Mouse (Mus musculus) liver, postnatal 0 days (tissue): ENCODE measurements around the gene Mvb12b.

Source experiments
- CTCF ChIP-seq: sonication (generic); IDR thresholded peaks from 2 replicates; pipeline ENCODE4 v1.5.1; 2016; ENCODE audit warnings: antibody characterized with exemption, low read depth
- EP300 ChIP-seq: IDR thresholded peaks from 2 replicates; pipeline ENCODE4 v1.6.1; 2016; ENCODE audit warnings: antibody characterized with exemption, low read depth, mild to moderate bottlenecking

GRCm38 (mm10) chr2:33885264-33885651 is 2.5 kb downstream of the Mvb12b start:
- no peak for TF ChIP-seq CTCF
- TF ChIP-seq EP300: no peak
